Mouse (Mus musculus) kidney, embryonic 16.5 days (tissue): ENCODE data around the gene Ager. TPM values are rescaled to one million over a fixed set of nuclear protein-coding genes. Genes with fewer than 3 reads are reported as not detected.

Source experiments
- ATAC-seq: fragments of 200-750 bp; cut with Nextera tagmentation; 2 replicates; pipeline ENCODE4 v1.8.0; 2017; ENCODE audit warnings: moderate TSS enrichment; ENCODE audit not compliant: low FRiP score, low TSS enrichment
- H3K27ac ChIP-seq: fragments of 300-500 bp; sonication (generic); 2 replicates; pipeline ENCODE4 v1.5.1; 2014; ENCODE audit warnings: low read length
- H3K27me3 ChIP-seq: fragments of 300-500 bp; sonication (generic); 2 replicates; pipeline ENCODE4 v1.6.1; 2014; ENCODE audit warnings: low read length, control low read depth, mixed read lengths; ENCODE audit not compliant: insufficient read depth
- H3K36me3 ChIP-seq: fragments of 300-500 bp; sonication (generic); 2 replicates; pipeline ENCODE4 v1.6.1; 2014; ENCODE audit warnings: low read length, control low read depth, mixed read lengths; ENCODE audit not compliant: insufficient read depth
- H3K4me1 ChIP-seq: fragments of 300-500 bp; sonication (generic); 2 replicates; pipeline ENCODE4 v1.6.1; 2014; ENCODE audit warnings: low read length, control low read depth, mixed read lengths; ENCODE audit not compliant: insufficient read depth
- H3K4me2 ChIP-seq: fragments of 300-500 bp; sonication (generic); replicated peaks from 2 replicates; pipeline ENCODE4 v1.6.1; 2014; ENCODE audit warnings: low read depth, low read length
- H3K4me3 ChIP-seq: fragments of 300-500 bp; sonication (generic); 2 replicates; pipeline ENCODE4 v1.5.1; 2014; ENCODE audit warnings: mild to moderate bottlenecking, low read length
- H3K9ac ChIP-seq: fragments of 300-500 bp; sonication (generic); replicated peaks from 2 replicates; pipeline ENCODE4 v1.6.1; 2014; ENCODE audit warnings: low read length
- H3K9me3 ChIP-seq: fragments of 300-500 bp; sonication (generic); 2 replicates; pipeline ENCODE4 v1.6.1; 2016; ENCODE audit warnings: low read length, control low read depth
- WGBS: fragments of 180-500 bp; shearing (Covaris S2); extraction: QIAGEN DNeasy Blood & Tissue Kit; methylation state at CpG from one replicate; pipeline ENCODE4 v1.1.7; 2014; 5-methylcytosine and 5-hydroxymethylcytosine counted together
- polyA plus RNA-seq: library from polyadenylated mRNA; unstranded; fragments of >200 nt; fragmentation: Nextera tagmentation; extraction: Ambion mirVana; gene quantifications from 2 replicates; pipeline ENCODE4 v1.2.1, GENCODE M21; 2015

Ager gene
- polyA plus RNA-seq, 1 experiment from 2014 or later, result 16.8 TPM

- WGBS, result under 1% methylated on average over 62 of the region's 66 CpGs
Observed at GRCm38 (mm10) chr17:34646906-34647787, 49.5 kb downstream of the Ager start, which contains the start of gene Atf6b. Atf6b (plus strand) TSS chr17:34647146.

GRCm38 (mm10) chr17:34648141-34648890 lies 50.7 kb downstream of the Ager start:
- Histone ChIP-seq H3K9me3 (no peaks in the 10 kb centered on the region), H3K27ac (no peak overlapping the region), H3K4me1 (peaks cover 24% of the 10 kb centered on the region), H3K4me3 (no peak overlapping the region; the same call in 1 of the 2 replicates), H3K36me3 (peaks cover 38% of the 10 kb centered on the region), H3K9ac (peak overlapping the region; percentile 37; the same call in 1 of the 2 replicates), H3K27me3 (no peaks in the 10 kb centered on the region), H3K4me2 (peak overlapping the region; percentile 92)
- ATAC-seq, result no peak
- 75% methylated on average over 16 of the region's 16 CpGs for whole genome bisulfite sequencing

More at GRCm38 (mm10) chr17:34646906-34647787, 49.5 kb downstream of the Ager start, which contains the start of gene Atf6b:
- Histone ChIP-seq H3K4me1 (peaks cover 24% of the 10 kb centered on the region), H3K9me3 (no peaks in the 10 kb centered on the region), H3K27me3 (no peaks in the 10 kb centered on the region), H3K4me2 (peak within 1 kb of the TSS; percentile 92), H3K27ac (peak within 1 kb of the TSS; percentile 54; the same call in 1 of the 2 replicates), H3K9ac (peak within 1 kb of the TSS; percentile 87), H3K4me3 (peak within 1 kb of the TSS; percentile 89), H3K36me3 (peaks cover 27% of the 10 kb centered on the region)
- ATAC-seq, result peak; percentile 97

- Histone ChIP-seq H3K27ac (no peak overlapping the region), H3K4me2 (no peak overlapping the region), H3K9me3 (no peaks in the 10 kb centered on the region), H3K9ac (no peak overlapping the region), H3K36me3 (peaks cover 41% of the 10 kb centered on the region), H3K4me3 (no peak overlapping the region), H3K27me3 (no peaks in the 10 kb centered on the region), H3K4me1 (peaks cover 24% of the 10 kb centered on the region)
- no peak for ATAC-seq
- 88% methylated on average over 18 of the region's 18 CpGs for WGBS
Observed at GRCm38 (mm10) chr17:34649106-34649864, 51.6 kb downstream of the Ager start.

Other genes starting within 250 kb of the Ager start
- gene Btnl2, start 243.0 kb upstream of the Ager start, polyA plus RNA-seq, result not detected in 2 replicates
- not detected in 2 replicates for gene Btnl1, start 220.7 kb upstream of the Ager start, polyA plus RNA-seq
- 0.23 and 0.74 TPM in 2 replicates for gene BC051142, start 199.0 kb upstream of the Ager start, polyA plus RNA-seq
- not detected in 2 replicates for gene Btnl4, start 120.5 kb upstream of the Ager start, polyA plus RNA-seq
- not detected in 2 replicates for gene Btnl6, start 80.5 kb upstream of the Ager start, polyA plus RNA-seq
- 7.6 and 12.0 TPM in 2 replicates for gene Notch4, start 33.6 kb upstream of the Ager start, polyA plus RNA-seq
- gene Gpsm3, start 8.1 kb upstream of the Ager start, polyA plus RNA-seq, result 21.5 and 25.6 TPM in 2 replicates
- 13.1 and 15.6 TPM in 2 replicates for gene Pbx2, start 6.6 kb upstream of the Ager start, polyA plus RNA-seq
- gene Rnf5, start 5.8 kb downstream of the Ager start, polyA plus RNA-seq, result 185 and 190 TPM in 2 replicates
- gene Agpat1, start 6.4 kb downstream of the Ager start, polyA plus RNA-seq, result 81.8 and 83.1 TPM in 2 replicates
- 4.0 and 6.0 TPM in 2 replicates for gene Egfl8, start 18.1 kb downstream of the Ager start, polyA plus RNA-seq
- 47.3 and 53.7 TPM in 2 replicates for gene Ppt2, start 30.6 kb downstream of the Ager start, polyA plus RNA-seq
- gene Prrt1, start 31.7 kb downstream of the Ager start, polyA plus RNA-seq, result 0.23 and 0.29 TPM in 2 replicates
- 17.5 and 17.7 TPM in 2 replicates for gene Fkbpl, start 46.9 kb downstream of the Ager start, polyA plus RNA-seq
- gene Atf6b, start 49.3 kb downstream of the Ager start, polyA plus RNA-seq, result 103 and 106 TPM in 2 replicates
- 0.51 and 0.52 TPM in 2 replicates for gene Tnxb, start 72.7 kb downstream of the Ager start, polyA plus RNA-seq
- 0.78 and 1.5 TPM in 2 replicates for gene C4b, start 146.0 kb downstream of the Ager start, polyA plus RNA-seq
- gene Cyp21a1, start 206.7 kb downstream of the Ager start, polyA plus RNA-seq, result 38.4 and 41.9 TPM in 2 replicates
- 31.7 and 34.7 TPM in 2 replicates for gene Stk19, start 239.1 kb downstream of the Ager start, polyA plus RNA-seq
- 71.0 and 77.9 TPM in 2 replicates for gene Dxo, start 239.2 kb downstream of the Ager start, polyA plus RNA-seq